32 mouse cellular contexts compared by ENCODE assay signal in the genomic region with DNA sequence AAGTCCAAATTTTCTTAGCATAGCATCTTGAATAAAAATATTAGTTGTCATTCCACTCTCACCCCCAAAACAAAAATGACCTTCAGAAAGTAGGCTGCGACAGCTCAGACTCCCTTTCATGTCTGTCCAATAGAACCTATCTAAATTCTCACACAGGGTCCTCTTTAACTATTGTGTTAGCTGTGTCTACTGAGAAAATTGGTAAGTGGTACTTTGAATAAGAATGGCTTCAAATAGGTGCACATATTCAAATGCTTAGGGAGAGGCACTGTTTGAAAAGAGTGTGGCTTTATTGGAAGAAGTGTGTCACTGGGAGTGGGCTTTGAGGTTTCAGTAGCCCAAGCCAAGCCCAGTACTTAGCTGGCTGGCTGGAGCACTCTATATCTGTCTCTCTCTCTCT.
"Had no signal": no experiment of that assay in that cellular context is flagged by ENCODE, and none has a peak within 500 bp of the region (broad histone marks: within the 10 kb centered on the region; RNA-seq: fewer than 3 reads in every experiment).

No protein-coding gene starts in this region.

- H3K4me2 ChIP-seq: limb, embryonic 12.5 days; limb, embryonic 13.5 days; limb, embryonic 15.5 days; liver, embryonic 11.5 days; liver, embryonic 12.5 days; liver, embryonic 13.5 days; liver, embryonic 15.5 days; lung, embryonic 14.5 days; lung, embryonic 15.5 days; midbrain, embryonic 11.5 days; midbrain, embryonic 12.5 days; midbrain, embryonic 13.5 days; midbrain, embryonic 15.5 days; neural tube, embryonic 12.5 days; neural tube, embryonic 13.5 days had no signal

- DNase-seq: liver; liver, embryonic 13.5 days; liver, postnatal 0 days; lung, adult 18-20 months; lung, adult 2 months; lung, embryonic 14.5 days; lung, postnatal 10 days; lung, postnatal 14 days; lung, postnatal 36 days; lung, postnatal 4 days; midbrain, embryonic 14.5 days had no signal

- H3K9me3 ChIP-seq: limb, embryonic 10.5 days; limb, embryonic 12.5 days; limb, embryonic 13.5 days; limb, embryonic 15.5 days; liver, embryonic 12.5 days; liver, embryonic 13.5 days; liver, embryonic 15.5 days; lung, embryonic 15.5 days; megakaryocyte, embryonic 14.5 days; midbrain, embryonic 10.5 days; midbrain, embryonic 12.5 days; midbrain, embryonic 13.5 days; midbrain, embryonic 15.5 days; neural tube, embryonic 12.5 days; neural tube, embryonic 13.5 days had no signal

- H3K27ac ChIP-seq: limb, embryonic 10.5 days; limb, embryonic 12.5 days; limb, embryonic 13.5 days; limb, embryonic 15.5 days; liver, embryonic 12.5 days; liver, embryonic 13.5 days; liver, embryonic 14.5 days; liver, embryonic 15.5 days; lung, embryonic 15.5 days; macrophage; midbrain, embryonic 10.5 days; midbrain, embryonic 12.5 days; midbrain, embryonic 13.5 days; midbrain, embryonic 15.5 days; neural tube, embryonic 12.5 days; neural tube, embryonic 13.5 days had no signal

- H3K9ac ChIP-seq: limb, embryonic 12.5 days; limb, embryonic 13.5 days; limb, embryonic 15.5 days; liver, embryonic 12.5 days; liver, embryonic 13.5 days; liver, embryonic 14.5 days; liver, embryonic 15.5 days; liver, postnatal 0 days; lung, embryonic 14.5 days; lung, embryonic 15.5 days; midbrain, embryonic 12.5 days; midbrain, embryonic 13.5 days; midbrain, embryonic 15.5 days; neural tube, embryonic 12.5 days; neural tube, embryonic 13.5 days had no signal

- ATAC-seq: liver, embryonic 12.5 days; liver, postnatal 0 days; lung, postnatal 0 days; midbrain, embryonic 13.5 days; midbrain, embryonic 15.5 days; midbrain, embryonic 16.5 days had no signal

- H3K4me3 ChIP-seq: limb, embryonic 10.5 days; limb, embryonic 12.5 days; limb, embryonic 13.5 days; limb, embryonic 15.5 days; liver, embryonic 12.5 days; liver, embryonic 13.5 days; liver, embryonic 15.5 days; lung, embryonic 15.5 days; megakaryocyte, embryonic 14.5 days; midbrain, embryonic 10.5 days; midbrain, embryonic 12.5 days; midbrain, embryonic 13.5 days; midbrain, embryonic 15.5 days; myocyte; neural tube, embryonic 12.5 days; neural tube, embryonic 13.5 days had no signal

- H3K27me3 ChIP-seq: limb, embryonic 15.5 days; liver, embryonic 12.5 days; liver, embryonic 13.5 days; liver, embryonic 15.5 days; lung, embryonic 15.5 days; midbrain, embryonic 15.5 days; neural tube, embryonic 12.5 days; neural tube, embryonic 13.5 days had no signal

- H3K36me3 ChIP-seq: limb, embryonic 10.5 days; limb, embryonic 12.5 days; limb, embryonic 13.5 days; limb, embryonic 15.5 days; liver, embryonic 12.5 days; liver, embryonic 13.5 days; liver, embryonic 15.5 days; lung, embryonic 15.5 days; midbrain, embryonic 10.5 days; midbrain, embryonic 12.5 days; midbrain, embryonic 13.5 days; midbrain, embryonic 15.5 days; neural tube, embryonic 12.5 days; neural tube, embryonic 13.5 days had no signal
